Mouse (Mus musculus) cerebellum, adult 2 months (tissue): Measurements from ENCODE around the gene Atp1a1.

Experiments
- CTCF ChIP-seq: fragments of 200-500 bp; IDR thresholded peaks from 2 replicates; pipeline ENCODE4 v1.5.1; 2011; ENCODE audit warnings: low read depth, mild to moderate bottlenecking, control low read depth, low read length, moderate library complexity, borderline replicate concordance; ENCODE audit not compliant: insufficient read depth
- POLR2A ChIP-seq: fragments of 200-500 bp; IDR thresholded peaks from 2 replicates; pipeline ENCODE4 v1.6.1; 2011; ENCODE audit warnings: low read length, control low read depth, borderline replicate concordance; ENCODE audit not compliant: insufficient read depth

DNA sequence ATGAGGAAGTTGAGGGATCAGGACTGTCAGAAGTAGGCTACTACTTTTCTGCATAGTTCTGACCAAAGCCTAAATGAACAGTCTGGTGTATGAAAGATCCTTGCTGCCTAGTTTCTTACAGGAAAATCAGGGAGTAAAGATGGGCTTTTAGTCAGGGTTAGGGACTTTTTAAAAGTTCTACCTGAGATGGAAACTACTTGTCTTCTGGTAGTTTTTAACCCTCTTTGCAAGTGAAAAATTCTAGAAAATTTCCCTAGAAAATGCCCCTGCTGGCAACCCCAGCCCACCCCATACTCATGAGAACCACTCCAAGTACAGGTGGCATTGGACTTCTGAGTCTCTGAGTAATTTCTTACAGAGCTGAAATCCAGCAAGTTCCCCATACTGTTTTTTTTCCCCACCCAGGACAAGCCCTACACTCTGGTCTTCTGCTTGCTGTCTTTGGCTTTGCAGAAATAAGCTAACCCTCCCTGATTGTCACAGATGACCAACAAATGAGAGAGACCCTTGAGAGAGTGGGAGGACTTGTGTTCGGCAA, 41.2 kb upstream of the Atp1a1 start:
- TF ChIP-seq CTCF (no peak), POLR2A (no peak)
